Mouse (Mus musculus) megakaryocyte progenitor cell, adult 5-6 weeks (primary cell): ENCODE measurements around the gene Actg1. TPM values are rescaled to one million over a fixed set of nuclear protein-coding genes. Genes with fewer than 3 reads are reported as not detected.

Experiments used
- ATAC-seq: replicated peaks from 2 replicates; pipeline ENCODE4 v1.8.0; 2016; ENCODE audit warnings: mild to moderate bottlenecking, moderate TSS enrichment, inconsistent platforms; ENCODE audit not compliant: poor library complexity
- total RNA-seq, 2 experiments: library from RNA; stranded (forward) in 1 of 2; stranded (reverse) in 1 of 2; fragments of 157-497, 149-512 nt in 1 of 2; fragments of 200-1000 nt in 1 of 2; gene quantifications; 2 replicates each; pipeline versions ENCODE4 v1.2.3 to v1.2.4; 2015 to 2017

Gene Actg1
- total RNA-seq (2015) (1,607 and 1,783 TPM in 2 replicates), total RNA-seq (2017) (724 and 844 TPM in 2 replicates)

- peak; percentile 37 for ATAC-seq
These were observed at the start of gene Actg1 for GRCm38 (mm10) chr11:120347791-120348683. TSS of gene Actg1 (minus strand) at chr11:120348542.

GRCm38 (mm10) chr11:120397602-120398001 lies 49.3 kb upstream of the Actg1 start:
- ATAC-seq: no peak

GRCm38 (mm10) chr11:120395661-120396060 lies 47.3 kb upstream of the Actg1 start:
- no peak for ATAC-seq

- no peak for ATAC-seq
These were observed 40.2 kb upstream of the Actg1 start for GRCm38 (mm10) chr11:120388580-120388979.

GRCm38 (mm10) chr11:120387157-120387556 lies 38.8 kb upstream of the Actg1 start:
- ATAC-seq: no peak

- ATAC-seq: no peak
These were observed 38.3 kb upstream of the Actg1 start for GRCm38 (mm10) chr11:120386632-120387031.

GRCm38 (mm10) chr11:120382509-120382908 lies 34.2 kb upstream of the Actg1 start:
- ATAC-seq: no peak

- no peak for ATAC-seq
These were observed 32.8 kb upstream of the Actg1 start for GRCm38 (mm10) chr11:120381157-120381556.

- no peak for ATAC-seq
These were observed 31.9 kb upstream of the Actg1 start for GRCm38 (mm10) chr11:120380271-120380670.

- ATAC-seq: peak; percentile 92
These were observed 30.5 kb upstream of the Actg1 start, which contains the start of gene Faap100 for GRCm38 (mm10) chr11:120378611-120379540. TSS of gene Faap100 (minus strand) at chr11:120378764.

- peak; percentile 14 for ATAC-seq
These were observed 29.8 kb upstream of the Actg1 start for GRCm38 (mm10) chr11:120378031-120378610.

- no peak for ATAC-seq
These were observed 29.0 kb upstream of the Actg1 start for GRCm38 (mm10) chr11:120377337-120377736.

GRCm38 (mm10) chr11:120376302-120377160 lies 28.2 kb upstream of the Actg1 start:
- no peak for ATAC-seq

GRCm38 (mm10) chr11:120375324-120375723 lies 27.0 kb upstream of the Actg1 start:
- ATAC-seq: no peak

- ATAC-seq: no peak
These were observed 25.7 kb upstream of the Actg1 start for GRCm38 (mm10) chr11:120373820-120374586.

- ATAC-seq: no peak
These were observed 24.7 kb upstream of the Actg1 start for GRCm38 (mm10) chr11:120373025-120373424.

GRCm38 (mm10) chr11:120369656-120370055 lies 21.3 kb upstream of the Actg1 start:
- ATAC-seq: peak; percentile 82

GRCm38 (mm10) chr11:120366443-120367027 lies 18.2 kb upstream of the Actg1 start:
- ATAC-seq: 0 out of 2 replicates have a peak, but pooled peaks have one; percentile 17

- no peak for ATAC-seq
These were observed 14.5 kb upstream of the Actg1 start for GRCm38 (mm10) chr11:120362891-120363290.
